Mouse (Mus musculus) CH12.LX (cell line): ENCODE measurements around the gene Il11.
"Not testable (repeated sequence)": the region's sequence is repeated elsewhere in the genome, so short reads cannot be mapped to it uniquely, and the experiment has no call there.

Experiments used
- CTCF ChIP-seq, 2 experiments: IDR thresholded peaks in 1 of 2; conservative IDR thresholded peaks in 1 of 2; 2 replicates each; pipeline ENCODE4 v1.5.1; 2011 to 2012; ENCODE audit warnings: low read depth in 2 of 2, low read length in 2 of 2, improper control_type of control experiment in 1 of 2, inconsistent platforms in 1 of 2, mild to moderate bottlenecking in 1 of 2, moderate library complexity in 1 of 2
- E2F4 ChIP-seq: IDR thresholded peaks from 2 replicates; pipeline ENCODE4 v1.6.1; 2011; ENCODE audit warnings: low read depth, low read length, improper control_type of control experiment; ENCODE audit not compliant: insufficient replicate concordance
- ELF1 ChIP-seq: IDR thresholded peaks from 2 replicates; pipeline ENCODE4 v1.6.1; 2014; ENCODE audit warnings: low read depth, mild to moderate bottlenecking, inconsistent platforms, low read length, improper control_type of control experiment
- EP300 ChIP-seq: IDR thresholded peaks from 2 replicates; pipeline ENCODE4 v1.6.1; 2011; ENCODE audit warnings: low read length, improper control_type of control experiment
- MAFK ChIP-seq: IDR thresholded peaks from 2 replicates; pipeline ENCODE4 v1.6.1; 2011; ENCODE audit warnings: low read length, improper control_type of control experiment; ENCODE audit not compliant: insufficient replicate concordance
- MAZ ChIP-seq: IDR thresholded peaks from 2 replicates; pipeline ENCODE4 v1.6.1; 2012; ENCODE audit warnings: low read depth, mild to moderate bottlenecking, inconsistent platforms, low read length, improper control_type of control experiment, moderate library complexity
- MXI1 ChIP-seq: IDR thresholded peaks from 2 replicates; pipeline ENCODE4 v1.6.1; 2011; ENCODE audit warnings: mild to moderate bottlenecking, low read depth, low read length, improper control_type of control experiment
- POLR2A ChIP-seq: IDR thresholded peaks from 2 replicates; pipeline ENCODE4 v1.6.1; 2011; ENCODE audit warnings: low read depth, mild to moderate bottlenecking, improper control_type of control experiment, low read length
- RAD21 ChIP-seq: IDR thresholded peaks from 2 replicates; pipeline ENCODE4 v1.6.1; 2011; ENCODE audit warnings: low read depth, mild to moderate bottlenecking, low read length, improper control_type of control experiment, moderate library complexity

DNA sequence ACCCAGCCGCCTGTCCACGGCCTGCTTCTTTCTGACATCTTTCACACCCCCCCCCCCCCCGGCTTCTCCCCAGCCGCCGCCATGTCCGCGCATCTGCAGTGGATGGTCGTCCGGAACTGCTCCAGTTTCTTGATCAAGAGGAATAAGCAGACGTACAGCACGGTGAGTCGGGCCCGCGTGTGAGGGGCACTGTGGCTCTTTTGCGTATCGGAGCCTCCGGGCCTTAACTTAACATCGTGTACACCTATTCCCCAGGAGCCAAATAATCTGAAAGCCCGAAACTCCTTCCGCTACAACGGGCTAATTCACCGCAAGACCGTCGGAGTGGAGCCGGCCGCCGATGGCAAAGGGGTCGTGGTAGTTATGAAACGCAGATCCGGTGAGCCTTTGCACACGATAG is 10.6 kb upstream of the Il11 start:
- TF ChIP-seq E2F4; CTCF (conservative IDR thresholded peaks at IDR 0.05 in 1 of 2, IDR thresholded peaks at IDR 0.05 in 1 of 2; ENCODE audit: low read depth in 2 of 2, low read length in 2 of 2); MXI1; POLR2A; EP300; ELF1; MAFK; MAZ; RAD21: not testable (repeated sequence)
